ENCODE assay signal across 8 mouse cellular contexts in genomic region chr15:79224685-79225084, GRCm38 (mm10). TPM values are rescaled to one million over a fixed set of nuclear protein-coding genes. Genes with fewer than 3 reads are reported as not detected.
DNase-seq lines count a peak whose midpoint lies in the region; ATAC-seq and TF ChIP-seq lines count a peak whose summit lies in the region.

No protein-coding gene starts in this region.

- intact Hi-C loops in heart, postnatal 14 days (cut with DNase I) = loop anchor here (5.0 kb wide), 3 partner anchors 243 to 428 kb away; partner anchors contain the start of gene Dmc1

- TF ChIP-seq CTCF in brain, embryonic 14.5 days (IDR thresholded peaks at IDR 0.05; ENCODE audit: borderline replicate concordance, extremely low read depth, insufficient read depth, insufficient read length) = peak; percentile 89
- TF ChIP-seq CTCF in testis, adult 2 months (IDR thresholded peaks at IDR 0.05; ENCODE audit: control insufficient read depth, insufficient read depth, insufficient replicate concordance, low read depth, low read length) = peak; percentile 75; the same call in 1 of the 2 replicates

- H3K4me2 ChIP-seq in liver, embryonic 16.5 days (ENCODE audit: low read depth, low read length) = no peak overlapping the region
- H3K4me2 ChIP-seq in neural tube, embryonic 14.5 days (ENCODE audit: low read depth, low read length) = no peak overlapping the region

- DNase-seq in CD4-positive, CD25-positive, alpha-beta regulatory T cell, adult 2 months (ENCODE audit: low read depth, low spot score) = peak; percentile 87
- DNase-seq in brain, embryonic 14.5 days (ENCODE audit: low read depth) = peak; percentile 84
- DNase-seq in forebrain, embryonic 10.5 days (ENCODE audit: extremely low spot score, low spot score) = peak; percentile 86
- DNase-seq in heart, postnatal 14 days = peak; percentile 85 to 96
- DNase-seq in large intestine, adult 2 months (ENCODE audit: low read depth, low spot score) = peak; percentile 52

- peak; percentile 32 for ATAC-seq in liver, embryonic 16.5 days (ENCODE audit: low read depth)
- peak; percentile 57 for ATAC-seq in neural tube, embryonic 14.5 days (ENCODE audit: low read depth)

- TF ChIP-seq POLR2A in brain, embryonic 14.5 days (IDR thresholded peaks at IDR 0.05; ENCODE audit: borderline replicate concordance, extremely low read depth, insufficient read depth, insufficient read length, poor library complexity, severe bottlenecking) = no peak
- TF ChIP-seq POLR2A in testis, adult 2 months (IDR thresholded peaks at IDR 0.05; ENCODE audit: control insufficient read depth, low read depth, low read length) = no peak

- H3K4me3 ChIP-seq in forebrain, embryonic 10.5 days = no peak overlapping the region
- H3K4me3 ChIP-seq in liver, embryonic 16.5 days (ENCODE audit: low read depth, low read length) = no peak overlapping the region
- H3K4me3 ChIP-seq in neural tube, embryonic 14.5 days (ENCODE audit: low read depth, low read length) = no peak overlapping the region
- no peak overlapping the region for H3K4me3 ChIP-seq in testis, adult 2 months (ENCODE audit: control insufficient read depth, low read depth, low read length)

- no peak overlapping the region for H3K9ac ChIP-seq in liver, embryonic 16.5 days (ENCODE audit: low read depth, low read length)
- H3K9ac ChIP-seq in neural tube, embryonic 14.5 days (replicated peaks; ENCODE audit: low read depth, low read length) = no peak overlapping the region

- peaks cover 8% of the 10 kb centered on the region; the same call in 1 of the 2 replicates for H3K27me3 ChIP-seq in forebrain, embryonic 10.5 days (ENCODE audit: poor library complexity, severe bottlenecking)
- H3K27me3 ChIP-seq in liver, embryonic 16.5 days (ENCODE audit: control insufficient read depth, insufficient read depth, low read depth, low read length) = no peaks in the 10 kb centered on the region; the same call in 1 of the 2 replicates
- H3K27me3 ChIP-seq in neural tube, embryonic 14.5 days (ENCODE audit: control insufficient read depth, insufficient read depth, low read length) = no peaks in the 10 kb centered on the region
- no peaks in the 10 kb centered on the region for H3K27me3 ChIP-seq in testis, adult 2 months (ENCODE audit: control insufficient read depth, insufficient read depth, low read length)

- H3K36me3 ChIP-seq in forebrain, embryonic 10.5 days (replicated peaks) = no peaks in the 10 kb centered on the region
- no peaks in the 10 kb centered on the region for H3K36me3 ChIP-seq in liver, embryonic 16.5 days (ENCODE audit: control insufficient read depth, insufficient read depth)
- H3K36me3 ChIP-seq in neural tube, embryonic 14.5 days (ENCODE audit: control insufficient read depth, insufficient read depth, low read length) = no peaks in the 10 kb centered on the region
- no peaks in the 10 kb centered on the region for H3K36me3 ChIP-seq in testis, adult 2 months (ENCODE audit: control insufficient read depth, insufficient read depth, low read length)

- WGBS in forebrain, embryonic 10.5 days = 10% methylated on average over 5 of the region's 5 CpGs
- 7% methylated on average over 5 of the region's 5 CpGs for WGBS in large intestine, adult 2 months
- 8% methylated on average over 5 of the region's 5 CpGs for WGBS in liver, embryonic 16.5 days (ENCODE audit: insufficient replicate concordance)
- 4% methylated on average over 5 of the region's 5 CpGs for WGBS in neural tube, embryonic 14.5 days

- no peaks in the 10 kb centered on the region for H3K9me3 ChIP-seq in forebrain, embryonic 10.5 days
- no peaks in the 10 kb centered on the region for H3K9me3 ChIP-seq in liver, embryonic 16.5 days (replicated peaks; ENCODE audit: control insufficient read depth, low read length)
- H3K9me3 ChIP-seq in neural tube, embryonic 14.5 days (ENCODE audit: control insufficient read depth, low read length) = no peaks in the 10 kb centered on the region

- H3K4me1 ChIP-seq in forebrain, embryonic 10.5 days = peaks cover 49% of the 10 kb centered on the region
- peaks cover 3% of the 10 kb centered on the region for H3K4me1 ChIP-seq in liver, embryonic 16.5 days (ENCODE audit: control insufficient read depth, low read depth, low read length)
- H3K4me1 ChIP-seq in neural tube, embryonic 14.5 days (ENCODE audit: control insufficient read depth, insufficient read depth, low read length) = peaks cover 9% of the 10 kb centered on the region
- peaks cover 6% of the 10 kb centered on the region for H3K4me1 ChIP-seq in testis, adult 2 months (ENCODE audit: control insufficient read depth, insufficient read depth, low read length)

- H3K27ac ChIP-seq in forebrain, embryonic 10.5 days = 0 out of 2 replicates have a peak overlapping the region, but pooled peaks have one; percentile 4
- H3K27ac ChIP-seq in liver, embryonic 16.5 days (ENCODE audit: low read length) = no peak overlapping the region
- no peak overlapping the region for H3K27ac ChIP-seq in neural tube, embryonic 14.5 days (ENCODE audit: low read depth, low read length)
- H3K27ac ChIP-seq in testis, adult 2 months (ENCODE audit: control insufficient read depth, insufficient read depth, low read depth, low read length) = no peak overlapping the region

RNA-seq across cellular contexts. Expression of gene Pick1, which starts 4.3 kb away (rescaled TPM):
- polyA plus RNA-seq in brain, embryonic 14.5 days (2012; rRNA removed) = 102 and 109 TPM in 2 replicates
- polyA plus RNA-seq in forebrain, embryonic 10.5 days (2016; fragmentation: Nextera tagmentation; extraction: Ambion mirVana) = 47.8 and 50.5 TPM in 2 replicates
- total RNA-seq in heart, postnatal 14 days (2021) = 10 to 100 TPM; 22.4 to 23.2 TPM
- 36.1 and 40.1 TPM in 2 replicates for polyA plus RNA-seq in large intestine, adult 2 months (2012; rRNA removed)
- polyA plus RNA-seq in liver, embryonic 16.5 days (2015; fragmentation: Nextera tagmentation; extraction: Ambion mirVana) = 13.1 and 13.3 TPM in 2 replicates
- polyA plus RNA-seq in neural tube, embryonic 14.5 days (2014; fragmentation: Nextera tagmentation; extraction: Ambion mirVana) = 47.3 and 58.8 TPM in 2 replicates
- polyA plus RNA-seq in testis, adult 2 months (2012; rRNA removed) = 76.8 and 78.4 TPM in 2 replicates

RNA-seq across cellular contexts. Expression of gene Gm49486, which starts 4.5 kb away (rescaled TPM):
- 1.9 and 2.5 TPM in 2 replicates for polyA plus RNA-seq in brain, embryonic 14.5 days (2012; rRNA removed)
- polyA plus RNA-seq in forebrain, embryonic 10.5 days (2016; fragmentation: Nextera tagmentation; extraction: Ambion mirVana) = 0.14 and 0.52 TPM in 2 replicates
- under 1 TPM; 0.76 to 0.98 TPM for total RNA-seq in heart, postnatal 14 days (2021)
- polyA plus RNA-seq in large intestine, adult 2 months (2012; rRNA removed) = 0.12 TPM in 2 replicates
- polyA plus RNA-seq in liver, embryonic 16.5 days (2015; fragmentation: Nextera tagmentation; extraction: Ambion mirVana) = 0.04 and 0.07 TPM in 2 replicates
- polyA plus RNA-seq in neural tube, embryonic 14.5 days (2014; fragmentation: Nextera tagmentation; extraction: Ambion mirVana) = 1.3 and 1.5 TPM in 2 replicates
- 0.10 and 0.28 TPM in 2 replicates for polyA plus RNA-seq in testis, adult 2 months (2012; rRNA removed)

RNA-seq across cellular contexts. Expression of gene Slc16a8, which starts 29.9 kb away (rescaled TPM):
- 0.37 and 0.50 TPM in 2 replicates for polyA plus RNA-seq in brain, embryonic 14.5 days (2012; rRNA removed)
- 0.15 TPM in 1 of 2 replicates, not detected in the other for polyA plus RNA-seq in forebrain, embryonic 10.5 days (2016; fragmentation: Nextera tagmentation; extraction: Ambion mirVana)
- under 1 TPM; 0.19 to 0.29 TPM for total RNA-seq in heart, postnatal 14 days (2021)
- polyA plus RNA-seq in large intestine, adult 2 months (2012; rRNA removed) = 0.74 and 0.80 TPM in 2 replicates
- polyA plus RNA-seq in liver, embryonic 16.5 days (2015; fragmentation: Nextera tagmentation; extraction: Ambion mirVana) = not detected in 2 replicates
- 0.21 and 0.35 TPM in 2 replicates for polyA plus RNA-seq in neural tube, embryonic 14.5 days (2014; fragmentation: Nextera tagmentation; extraction: Ambion mirVana)
- polyA plus RNA-seq in testis, adult 2 months (2012; rRNA removed) = not detected in 2 replicates

RNA-seq across cellular contexts. Expression of gene Sox10, which starts 59.6 kb away (rescaled TPM):
- 5.6 and 11.3 TPM in 2 replicates for polyA plus RNA-seq in brain, embryonic 14.5 days (2012; rRNA removed)
- polyA plus RNA-seq in forebrain, embryonic 10.5 days (2016; fragmentation: Nextera tagmentation; extraction: Ambion mirVana) = 1.2 and 1.3 TPM in 2 replicates
- total RNA-seq in heart, postnatal 14 days (2021) = 1 to 10 TPM; 1.6 to 1.8 TPM
- 2.4 TPM in 2 replicates for polyA plus RNA-seq in large intestine, adult 2 months (2012; rRNA removed)
- 0.05 and 0.13 TPM in 2 replicates for polyA plus RNA-seq in liver, embryonic 16.5 days (2015; fragmentation: Nextera tagmentation; extraction: Ambion mirVana)
- polyA plus RNA-seq in neural tube, embryonic 14.5 days (2014; fragmentation: Nextera tagmentation; extraction: Ambion mirVana) = 7.7 and 14.5 TPM in 2 replicates
- 1.5 and 1.6 TPM in 2 replicates for polyA plus RNA-seq in testis, adult 2 months (2012; rRNA removed)
